Mouse (Mus musculus) yolk sac, embryonic 10.5 days (tissue): Measurements from ENCODE around the gene Ahcyl1.
"Not testable (repeated sequence)": the region's sequence is repeated elsewhere in the genome, so short reads cannot be mapped to it uniquely, and the experiment has no call there.

Source experiments
- DNase-seq: peaks from one replicate; pipeline ENCODE4 v3.0.0-alpha.2; 2017; ENCODE audit warnings: low spot score

The Ahcyl1 gene

GRCm38 (mm10) chr3:107654861-107655260 is 41.5 kb downstream of the Ahcyl1 start:
- DNase-seq = no peak

DNA sequence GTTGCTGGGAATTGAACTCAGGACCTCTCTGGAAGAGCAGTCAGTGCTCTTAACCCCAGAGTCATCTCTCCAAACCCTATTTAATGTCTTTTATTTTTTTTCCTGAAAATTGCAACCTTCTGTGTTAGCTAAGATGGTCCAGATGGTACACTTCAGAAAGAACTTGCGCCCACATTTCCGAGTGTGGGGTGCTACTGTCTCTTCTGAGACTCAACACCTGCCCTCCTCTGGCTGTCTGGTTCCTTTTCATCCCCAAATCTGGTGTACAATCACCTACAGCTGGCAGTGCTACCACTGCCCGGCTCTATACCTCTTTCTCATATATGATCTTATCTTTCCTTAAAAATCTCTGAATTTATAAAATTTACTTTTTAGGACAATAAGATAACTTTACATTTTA is 43.4 kb downstream of the Ahcyl1 start:
- DNase-seq = no peak

GRCm38 (mm10) chr3:107650276-107650675 is 46.1 kb downstream of the Ahcyl1 start:
- not testable (repeated sequence) for DNase-seq

- no peak for DNase-seq
Measured at GRCm38 (mm10) chr3:107646947-107647346, 49.4 kb downstream of the Ahcyl1 start.

DNA sequence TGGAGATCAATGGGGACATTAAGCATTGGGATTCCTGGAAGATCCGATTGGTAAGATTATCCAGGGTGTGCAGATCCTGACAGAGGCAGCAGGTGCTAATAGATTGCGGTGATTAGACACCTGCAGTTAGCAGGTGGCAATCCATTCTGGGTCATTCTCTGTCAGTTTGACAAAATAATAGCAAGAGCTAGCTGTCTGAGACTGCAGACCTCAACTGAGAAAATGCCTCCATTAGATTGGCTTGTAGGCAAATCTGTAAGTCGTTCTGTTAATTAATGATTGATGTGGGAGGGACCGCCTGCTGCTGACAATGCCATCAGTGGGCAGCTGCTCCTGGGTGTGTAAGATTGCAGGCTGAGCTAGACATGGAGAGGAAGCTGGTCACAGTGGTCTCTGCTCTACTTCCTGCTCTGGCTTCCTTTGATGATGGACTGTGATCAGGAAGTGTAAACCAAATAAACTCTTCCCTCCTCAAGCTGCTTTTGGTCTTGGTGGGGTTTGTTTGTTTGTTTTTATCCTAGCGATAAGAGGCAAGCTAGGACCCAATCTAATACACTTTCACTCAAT is 58.7 kb downstream of the Ahcyl1 start:
- no peak for DNase-seq

GRCm38 (mm10) chr3:107636236-107636635 is 60.1 kb downstream of the Ahcyl1 start:
- DNase-seq = no peak

GRCm38 (mm10) chr3:107635836-107636235 is 60.5 kb downstream of the Ahcyl1 start:
- no peak for DNase-seq

DNA sequence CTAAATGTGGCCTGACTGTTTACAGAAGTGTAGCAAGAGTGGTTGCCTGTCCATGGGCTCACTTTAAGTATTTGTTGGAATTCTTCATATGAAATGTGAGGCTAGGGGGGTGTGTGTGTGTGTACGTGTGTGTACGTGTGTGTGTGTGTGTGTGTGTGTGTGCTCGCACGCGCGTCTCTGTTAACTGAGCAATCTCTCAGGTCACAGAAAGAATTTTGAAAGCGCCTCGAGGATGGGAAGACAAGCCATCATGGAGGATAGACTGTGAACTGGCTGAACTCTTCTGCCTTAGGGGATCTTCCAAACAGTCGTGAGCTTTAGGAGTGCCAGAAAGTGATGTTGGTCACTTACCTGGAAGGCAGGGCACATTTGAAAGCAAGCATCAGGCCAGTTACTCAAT is 62.5 kb downstream of the Ahcyl1 start:
- no peak for DNase-seq

GRCm38 (mm10) chr3:107632786-107633185 is 63.6 kb downstream of the Ahcyl1 start:
- DNase-seq = no peak

DNA sequence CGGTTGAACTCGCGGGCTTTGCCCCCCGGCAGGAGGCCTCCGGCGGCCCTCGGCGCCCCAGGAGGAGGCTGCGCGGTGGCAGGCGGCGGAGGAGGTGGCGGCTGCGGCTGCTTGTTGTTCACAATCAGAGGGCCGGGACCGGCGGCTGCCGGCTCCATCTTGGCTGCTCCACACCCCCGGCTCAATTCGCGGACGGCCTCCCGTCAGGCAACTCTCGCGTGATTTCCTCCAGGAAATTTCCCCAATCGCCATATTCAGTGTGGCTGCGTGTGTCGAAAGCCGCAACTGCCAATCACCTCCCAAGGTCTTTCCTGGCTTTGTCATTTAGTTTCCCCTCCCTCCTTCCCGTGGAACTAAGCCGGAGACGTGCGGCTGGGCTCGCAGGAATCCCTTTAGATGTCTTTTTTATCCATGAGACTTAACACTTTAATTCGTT is 64.8 kb downstream of the Ahcyl1 start, which contains the start of gene Strip1:
TSS of gene Strip1 (minus strand) at position 172 of the 436 bp plus-strand sequence.
- DNase-seq = peak; percentile 96

DNA sequence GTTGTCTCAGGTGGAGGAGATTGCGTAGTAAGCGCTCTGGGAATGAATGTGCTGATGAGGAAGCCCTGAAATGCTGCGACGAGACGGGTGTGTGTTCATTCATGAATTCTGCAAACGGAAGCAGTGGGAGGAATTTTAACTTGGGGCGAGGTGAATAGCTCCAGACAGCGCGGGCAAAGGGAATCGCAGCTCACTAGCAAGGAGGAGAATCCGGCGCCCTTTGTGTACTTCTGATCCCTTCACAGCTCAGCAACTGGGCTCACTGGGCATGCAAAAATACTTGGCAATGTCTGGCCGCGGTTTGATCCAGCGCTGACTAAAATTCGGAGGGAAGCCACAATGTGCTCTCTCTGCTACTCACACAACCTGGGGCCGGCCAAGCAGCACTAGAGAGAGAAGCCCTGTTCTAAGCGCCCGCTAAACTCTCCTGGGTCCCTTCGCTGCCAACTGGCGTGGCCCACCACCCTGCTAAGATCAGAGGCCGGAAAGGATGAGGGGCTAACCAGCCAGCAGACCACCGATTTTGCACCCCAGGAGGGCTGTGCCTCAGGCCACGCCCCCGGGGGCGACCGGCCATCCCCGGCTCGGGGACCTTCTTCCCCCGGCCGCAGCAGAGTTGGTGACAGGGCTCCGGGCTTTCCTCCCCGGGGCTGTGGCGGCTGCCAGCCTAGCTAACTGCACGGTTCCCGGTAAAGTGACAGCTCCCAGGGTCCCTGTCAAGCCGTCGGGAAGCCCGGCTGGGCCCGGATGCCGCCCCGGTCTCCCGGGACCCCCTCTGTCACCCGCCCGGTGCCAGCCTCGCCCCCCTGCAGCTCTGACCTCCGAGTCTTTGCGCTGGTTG is 65.5 kb downstream of the Ahcyl1 start, which contains the start of gene Gm10961:
TSS of gene Gm10961 (plus strand) at position 641 of the 841 bp plus-strand sequence.
- peak; percentile 56 for DNase-seq

DNA sequence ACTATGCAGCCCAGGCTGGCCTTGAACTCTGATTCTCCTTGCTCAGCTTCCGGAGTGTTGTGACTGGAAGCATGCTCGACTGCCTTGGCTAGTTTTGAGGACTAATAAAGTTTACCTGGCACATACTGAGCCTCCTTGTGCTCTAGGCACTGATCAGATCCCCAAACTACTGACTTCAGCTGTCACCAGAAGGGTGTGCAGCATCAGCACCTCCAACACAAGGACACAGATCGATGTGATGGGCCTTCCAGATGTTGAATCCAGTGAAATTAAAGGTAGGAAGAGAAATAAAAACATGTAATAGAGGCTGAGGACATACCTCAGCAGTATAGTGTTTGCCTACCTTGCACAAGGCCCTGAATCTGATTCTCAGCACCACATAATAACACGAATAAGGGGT is 66.9 kb downstream of the Ahcyl1 start:
- no peak for DNase-seq

DNA sequence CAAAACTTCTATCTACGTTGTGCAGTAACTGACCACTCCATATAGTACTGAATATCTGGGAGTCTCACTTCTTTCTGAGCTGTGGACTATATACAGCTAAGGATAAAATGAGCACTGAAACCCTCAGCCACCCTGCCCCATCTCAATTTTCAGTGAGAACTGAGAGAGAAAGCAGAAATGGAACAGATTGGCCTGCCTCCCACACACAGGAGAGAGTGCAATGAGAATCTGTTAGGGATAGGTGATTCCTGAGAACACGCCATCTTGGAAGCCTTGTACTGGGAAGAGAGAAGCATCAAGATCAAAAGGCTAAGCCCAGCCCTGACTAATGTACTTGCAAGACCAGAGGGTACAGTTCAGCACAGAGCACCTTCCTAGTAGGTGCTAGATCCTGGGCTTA is 67.8 kb downstream of the Ahcyl1 start:
- no peak for DNase-seq

GRCm38 (mm10) chr3:107627641-107628040 is 68.7 kb downstream of the Ahcyl1 start:
- DNase-seq = no peak

DNA sequence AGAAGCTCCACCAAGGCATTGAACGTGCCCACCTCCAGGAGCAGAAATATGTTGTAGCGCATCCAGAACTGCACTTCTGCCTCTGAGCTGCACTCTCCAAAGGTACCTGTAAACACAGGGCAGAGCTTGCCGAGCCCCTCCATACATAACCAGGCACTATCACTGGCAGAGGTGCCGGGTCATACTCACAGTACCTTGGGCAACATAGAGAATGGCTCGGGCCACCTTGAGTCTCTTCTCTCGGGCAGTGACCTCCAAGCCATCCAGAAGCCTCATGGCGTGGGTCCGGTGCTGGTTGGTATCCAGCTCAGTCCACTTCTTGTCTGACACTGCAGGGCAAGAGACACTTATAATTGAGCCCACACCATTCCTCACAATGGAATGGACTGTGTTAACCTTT is 69.6 kb downstream of the Ahcyl1 start:
- DNase-seq = no peak

GRCm38 (mm10) chr3:107625536-107625935 is 70.8 kb downstream of the Ahcyl1 start:
- DNase-seq = no peak

DNA sequence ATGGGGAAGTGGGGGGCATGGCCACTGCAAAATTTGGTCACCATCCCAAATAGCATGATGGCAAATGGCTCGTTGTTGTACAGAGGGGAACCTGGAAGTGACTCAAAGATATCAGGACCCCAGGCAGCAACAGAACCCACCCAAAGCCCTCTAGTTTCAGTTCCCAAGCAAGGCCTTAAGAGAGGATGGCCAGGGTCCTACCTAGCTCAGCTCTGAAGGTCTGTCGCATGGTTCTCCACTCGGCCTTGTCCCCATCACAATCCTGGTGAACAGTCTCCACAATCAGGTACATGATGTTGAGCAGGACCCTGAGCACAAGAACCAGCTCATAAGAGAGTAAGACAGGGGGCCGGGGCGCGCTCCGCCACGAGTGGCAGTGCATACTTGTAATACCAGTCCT is 71.9 kb downstream of the Ahcyl1 start:
- no peak for DNase-seq

DNA sequence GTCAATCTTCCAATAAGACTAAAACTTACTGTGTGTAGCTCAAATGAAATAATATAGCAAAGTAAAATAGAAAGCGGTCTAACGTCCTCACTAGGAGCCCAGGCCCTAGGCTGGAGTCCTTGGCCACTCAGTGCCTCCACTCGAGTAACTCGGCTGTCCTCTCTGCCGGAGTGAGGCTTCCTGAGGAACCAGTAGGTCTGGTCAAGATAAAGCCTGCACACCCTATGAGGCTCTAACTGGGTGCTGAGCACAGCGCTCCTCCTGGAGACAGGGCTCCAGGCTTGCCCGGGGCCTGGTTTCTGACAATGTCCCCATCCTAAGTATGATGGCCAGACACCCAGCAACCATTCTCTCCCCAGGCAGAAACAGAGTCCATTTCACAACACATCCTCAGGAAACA is 73.8 kb downstream of the Ahcyl1 start:
- DNase-seq = no peak

DNA sequence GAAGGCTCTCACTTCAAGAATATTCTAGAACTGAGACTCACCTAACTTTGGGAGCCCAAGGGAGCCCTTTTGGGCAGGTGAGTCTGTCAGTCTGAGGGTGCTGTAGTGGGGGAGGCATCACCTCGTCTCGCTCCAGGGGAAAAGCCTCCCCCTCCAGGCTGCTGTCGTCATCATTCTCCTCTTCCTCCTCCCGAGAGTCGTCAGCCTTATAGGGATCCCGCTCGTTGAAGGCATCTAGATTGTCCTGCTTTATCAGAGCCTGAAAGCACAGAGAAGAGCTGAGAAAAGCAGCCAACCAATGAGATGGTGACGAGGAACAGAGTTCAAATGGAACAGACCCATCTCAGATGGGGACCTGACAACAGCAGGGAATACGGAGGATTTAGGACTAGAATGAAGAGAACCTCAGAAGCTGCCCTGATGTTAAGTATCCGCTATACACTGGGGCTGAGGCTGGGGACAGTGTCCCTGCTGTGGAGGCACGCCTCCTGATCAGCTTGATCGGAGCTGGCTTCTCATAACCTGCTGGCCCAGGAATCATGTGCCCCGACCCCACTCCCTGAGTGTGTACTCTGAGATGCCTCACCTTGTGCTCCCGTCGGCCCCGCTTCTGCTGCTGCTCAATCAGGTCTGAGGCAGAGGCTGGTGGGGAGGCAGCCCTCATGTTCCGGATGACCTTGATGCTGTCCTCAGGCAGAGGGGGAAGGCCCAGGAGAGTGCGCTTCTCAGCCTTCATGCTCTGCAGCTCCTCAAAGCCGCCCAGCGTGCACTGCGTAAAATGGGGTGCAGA is 74.9 kb downstream of the Ahcyl1 start:
- no peak for DNase-seq

GRCm38 (mm10) chr3:107619911-107620310 is 76.4 kb downstream of the Ahcyl1 start:
- no peak for DNase-seq

DNA sequence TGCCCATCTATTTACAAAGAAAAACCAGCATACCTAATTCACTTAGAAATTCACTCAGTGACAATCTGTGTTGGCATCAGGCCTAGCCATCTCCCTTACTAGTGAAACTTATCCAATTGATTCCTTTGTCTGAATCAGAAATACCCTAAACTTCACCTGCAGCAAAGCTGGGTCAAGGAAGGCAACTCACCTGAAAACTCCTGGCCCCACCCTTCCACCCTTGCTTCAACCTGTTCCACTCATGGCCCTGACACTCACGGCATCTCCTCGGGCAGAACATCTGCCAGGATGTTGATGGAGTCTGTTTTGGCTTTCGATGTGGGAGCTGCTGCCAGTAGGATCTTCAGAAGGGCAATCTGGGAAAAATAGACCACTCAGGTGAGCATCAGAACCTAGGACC is 78.6 kb downstream of the Ahcyl1 start:
- no peak for DNase-seq
